Mouse (Mus musculus) kidney, adult 2 months (tissue): ENCODE data around the gene Sptan1.

ENCODE experiments used
- CTCF ChIP-seq: fragments of 200-500 bp; conservative IDR thresholded peaks from 2 replicates; pipeline ENCODE4 v1.5.1; 2011; ENCODE audit warnings: low read depth, mild to moderate bottlenecking, control low read depth, low read length, moderate library complexity, mixed read lengths; ENCODE audit not compliant: insufficient read depth, insufficient read length
- POLR2A ChIP-seq: fragments of 200-500 bp; IDR thresholded peaks from one replicate; pipeline ENCODE4 v1.6.1; 2011; ENCODE audit warnings: low read depth, low read length, control low read depth

- TF ChIP-seq CTCF (no peak), POLR2A (no peak)
These were observed 34.2 kb upstream of the Sptan1 start for GRCm38 (mm10) chr2:29931194-29931593.
